Comparison of ENCODE assay signal across 21 mouse cellular contexts in genomic region chr19:24540952-24541668, GRCm38 (mm10). TPM values are rescaled to one million over a fixed set of nuclear protein-coding genes. Genes with fewer than 3 reads are reported as not detected.
DNase-seq lines count a peak whose midpoint lies in the region; ATAC-seq and TF ChIP-seq lines count a peak whose summit lies in the region.
"Had no signal": no experiment of that assay in that cellular context is flagged by ENCODE, and none has a peak within 500 bp of the region (broad histone marks: within the 10 kb centered on the region; RNA-seq: fewer than 3 reads in every experiment).

No protein-coding gene starts in this region.

- no peaks in the 10 kb centered on the region for H3K36me3 ChIP-seq in heart, embryonic 11.5 days (ENCODE audit: control insufficient read depth, insufficient read depth, low read length)
- H3K36me3 ChIP-seq: embryonic facial prominence, embryonic 15.5 days; forebrain, embryonic 15.5 days; heart, embryonic 12.5 days; intestine, embryonic 15.5 days had no signal

- no peak overlapping the region for H3K4me3 ChIP-seq in cerebellum, adult 2 months (replicated peaks; ENCODE audit: insufficient read depth, low read depth, low read length)
- H3K4me3 ChIP-seq in heart, embryonic 11.5 days (ENCODE audit: low read depth, low read length) = no peak overlapping the region
- H3K4me3 ChIP-seq: embryonic facial prominence, embryonic 15.5 days; erythroblast, embryonic 14.5 days; forebrain, embryonic 15.5 days; heart, embryonic 12.5 days; intestine, embryonic 15.5 days had no signal

- WGBS in cerebellum, adult 2 months = 51% methylated on average over 10 of the region's 10 CpGs
- WGBS in heart, embryonic 11.5 days (ENCODE audit: insufficient replicate concordance) = 84% methylated on average over 10 of the region's 10 CpGs

- no peaks in the 10 kb centered on the region for H3K9me3 ChIP-seq in heart, embryonic 11.5 days (replicated peaks; ENCODE audit: control insufficient read depth, low read length)
- H3K9me3 ChIP-seq: embryonic facial prominence, embryonic 15.5 days; forebrain, embryonic 15.5 days; heart, embryonic 12.5 days; intestine, embryonic 15.5 days had no signal

- peaks cover 27% of the 10 kb centered on the region for H3K4me1 ChIP-seq in cerebellum, adult 2 months (ENCODE audit: control insufficient read depth, insufficient read depth, low read length)
- H3K4me1 ChIP-seq in heart, embryonic 11.5 days (ENCODE audit: control insufficient read depth, insufficient read depth, low read length) = peaks cover 34% of the 10 kb centered on the region
- H3K4me1 ChIP-seq: embryonic facial prominence, embryonic 15.5 days; forebrain, embryonic 15.5 days; intestine, embryonic 15.5 days had no signal

- intact Hi-C loops in heart, postnatal 10 days (cut with DNase I) = no loop called here

- TF ChIP-seq POLR2A in cerebellum, adult 2 months (IDR thresholded peaks at IDR 0.05; ENCODE audit: borderline replicate concordance, insufficient read depth, low read length) = no peak

- H3K9ac ChIP-seq in heart, embryonic 11.5 days (ENCODE audit: low read depth, low read length) = 0 out of 2 replicates have a peak overlapping the region, but pooled peaks have one; percentile 5
- H3K9ac ChIP-seq: embryonic facial prominence, embryonic 15.5 days; forebrain, embryonic 15.5 days; heart, embryonic 12.5 days; hindbrain, embryonic 14.5 days; intestine, embryonic 15.5 days had no signal

- no peak for TF ChIP-seq CTCF in cerebellum, adult 2 months (IDR thresholded peaks at IDR 0.05; ENCODE audit: borderline replicate concordance, insufficient read depth, low read depth, low read length)

- H3K27me3 ChIP-seq in cerebellum, adult 2 months (ENCODE audit: control insufficient read depth, insufficient read depth, low read length) = no peaks in the 10 kb centered on the region
- no peaks in the 10 kb centered on the region for H3K27me3 ChIP-seq in heart, embryonic 11.5 days (ENCODE audit: control insufficient read depth, insufficient read depth, low read length)
- H3K27me3 ChIP-seq: embryonic facial prominence, embryonic 15.5 days; forebrain, embryonic 15.5 days; heart, embryonic 12.5 days; intestine, embryonic 15.5 days had no signal

- DNase-seq in cerebellum, adult 2 months = no peak
- no peak for DNase-seq in cerebellum, postnatal 4 days (ENCODE audit: low spot score in 2 of 2)
- DNase-seq in heart, postnatal 10 days = no peak
- DNase-seq in brain, adult 2 months (ENCODE audit: low read depth, low spot score) = peak; percentile 66
- DNase-seq in frontal cortex, adult 2 months (ENCODE audit: extremely low spot score in 1 of 2, low spot score in 1 of 2) = no peak
- DNase-seq: adrenal gland, adult 2 months; adrenal gland, postnatal 25 days; cerebellum, adult 9-11 months; embryo, embryonic 11 days; gastrocnemius, postnatal 14 days; heart, postnatal 36 days; kidney, adult 18-20 months had no signal

- ATAC-seq in heart, embryonic 11.5 days (replicated peaks; ENCODE audit: insufficient number of reproducible peaks, low FRiP score, low TSS enrichment) = no peak
- ATAC-seq in megakaryocyte progenitor cell, adult 5-6 weeks (replicated peaks; ENCODE audit: poor library complexity) = 0 out of 2 replicates have a peak, but pooled peaks have one; percentile 12
- ATAC-seq: forebrain, embryonic 15.5 days; intestine, embryonic 15.5 days; Patski had no signal

- no peak overlapping the region for H3K4me2 ChIP-seq in heart, embryonic 11.5 days
- H3K4me2 ChIP-seq: embryonic facial prominence, embryonic 15.5 days; forebrain, embryonic 15.5 days; heart, embryonic 12.5 days; hindbrain, embryonic 14.5 days; intestine, embryonic 15.5 days had no signal

- peak overlapping the region; percentile 78 for H3K27ac ChIP-seq in cerebellum, adult 2 months (ENCODE audit: insufficient read depth, low read length)
- H3K27ac ChIP-seq in heart, embryonic 11.5 days (ENCODE audit: low read depth, low read length) = no peak overlapping the region
- H3K27ac ChIP-seq: embryonic facial prominence, embryonic 15.5 days; forebrain, embryonic 15.5 days; hindbrain, embryonic 14.5 days; intestine, embryonic 15.5 days had no signal

RNA-seq across cellular contexts. Expression of gene Pip5k1b, which starts 14.6 kb away (rescaled TPM):
- 36.3 and 41.9 TPM in 2 replicates for polyA plus RNA-seq in cerebellum, adult 2 months (2012; rRNA removed)
- 12.3 TPM in 2 replicates for polyA plus RNA-seq in heart, embryonic 11.5 days (2014; fragmentation: Nextera tagmentation; extraction: Ambion mirVana)
- total RNA-seq in heart, postnatal 10 days (2021) = 10 to 100 TPM; 25.3 to 27.0 TPM
- total RNA-seq in megakaryocyte progenitor cell, adult 5-6 weeks (2015) = 24.4 and 25.6 TPM in 2 replicates
- total RNA-seq in megakaryocyte progenitor cell, adult 5-6 weeks (2017) = 10.7 and 13.5 TPM in 2 replicates
- polyA plus RNA-seq in frontal cortex, adult 2 months (2012; rRNA removed) = 13.2 and 13.6 TPM in 2 replicates
